Mouse (Mus musculus): ENCODE measurements at regions not wholly inside any gene's neighbourhood (a gene's known extent, or its start where the extent isn't known, plus 50 kb on each side); places are given as distances from the start of the nearest gene placed in this dataset.

DNA sequence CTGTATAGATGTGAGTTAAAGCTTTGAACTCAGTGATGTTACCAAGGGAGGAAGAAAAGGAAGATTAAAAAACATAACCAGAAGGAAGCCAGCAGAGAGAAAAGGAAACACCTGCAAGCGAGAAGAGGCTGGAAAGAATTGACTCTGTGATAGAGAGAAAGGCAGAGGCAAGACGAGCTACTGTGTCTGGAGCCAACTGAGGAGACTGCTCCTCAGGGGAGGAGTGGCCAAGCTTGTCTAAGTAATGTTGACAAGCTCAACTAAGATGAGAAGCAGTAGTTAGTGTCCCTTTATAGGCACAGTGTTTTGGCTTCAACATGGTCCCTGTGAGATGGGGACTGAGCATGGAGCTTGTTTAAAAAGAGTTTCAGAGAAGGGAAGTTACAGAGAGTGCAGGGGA lies 493.0 kb upstream of the Gm10131 start:
- no peak for ATAC-seq
- Histone ChIP-seq H3K4me1 (replicated peaks; ENCODE audit: control insufficient read depth, insufficient read depth, low read length) (no peaks in the 10 kb centered on the region), H3K36me3 (ENCODE audit: control insufficient read depth, insufficient read depth) (no peaks in the 10 kb centered on the region), H3K27me3 (replicated peaks; ENCODE audit: control insufficient read depth, insufficient read depth, low read length) (no peaks in the 10 kb centered on the region), H3K4me3 (replicated peaks; ENCODE audit: low read length) (no peak overlapping the region), H3K4me2 (ENCODE audit: low read length) (no peak overlapping the region), H3K9me3 (ENCODE audit: control insufficient read depth, low read length) (no peaks in the 10 kb centered on the region), H3K9ac (replicated peaks; ENCODE audit: low read depth, low read length) (no peak overlapping the region), H3K27ac (ENCODE audit: low read length) (no peak overlapping the region)
- 83% methylated on average over 2 of the region's 2 CpGs for WGBS

DNA sequence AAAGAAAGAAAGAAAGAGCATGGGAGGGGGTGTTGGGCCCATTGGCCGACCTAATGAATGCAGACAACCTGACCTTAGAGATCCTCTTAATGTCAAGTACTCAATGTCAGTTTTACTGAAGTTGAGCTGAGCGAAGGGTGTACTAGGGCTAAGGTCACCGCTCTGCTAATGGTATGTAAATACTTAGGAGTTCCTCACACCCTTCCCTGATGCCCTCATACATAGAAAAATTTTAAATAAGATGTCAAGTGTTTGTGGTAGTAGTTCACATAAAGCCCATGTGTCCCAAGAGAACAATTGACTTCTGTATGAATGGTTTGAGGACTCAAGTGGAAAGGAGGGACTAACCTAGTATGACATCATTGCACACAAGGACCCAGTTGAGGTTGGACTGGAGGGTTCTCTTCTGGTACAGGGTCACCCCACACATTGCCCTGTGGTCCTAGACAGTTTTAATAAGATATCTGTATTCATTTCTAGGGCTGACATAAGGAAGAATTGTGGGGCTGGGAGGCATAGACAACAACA lies 490.0 kb upstream of the Gm10131 start:
- Histone ChIP-seq H3K27me3 (replicated peaks; ENCODE audit: control insufficient read depth, insufficient read depth, low read length) (no peaks in the 10 kb centered on the region), H3K9ac (replicated peaks; ENCODE audit: low read depth, low read length) (no peak overlapping the region), H3K27ac (ENCODE audit: low read length) (no peak overlapping the region), H3K9me3 (ENCODE audit: control insufficient read depth, low read length) (no peaks in the 10 kb centered on the region), H3K36me3 (ENCODE audit: control insufficient read depth, insufficient read depth) (no peaks in the 10 kb centered on the region), H3K4me3 (replicated peaks; ENCODE audit: low read length) (no peak overlapping the region), H3K4me1 (replicated peaks; ENCODE audit: control insufficient read depth, insufficient read depth, low read length) (no peaks in the 10 kb centered on the region), H3K4me2 (ENCODE audit: low read length) (no peak overlapping the region)
- ATAC-seq = no peak
- 60% methylated on average over 3 of the region's 3 CpGs for WGBS

- no peak overlapping the region for H3K4me2 ChIP-seq (ENCODE audit: low read length)
These were observed 489.3 kb upstream of the Gm10131 start for GRCm38 (mm10) chr8:34600880-34601279.

GRCm38 (mm10) chr8:34596593-34596992 lies 485.1 kb upstream of the Gm10131 start:
- Histone ChIP-seq H3K4me2 (ENCODE audit: low read length) (no peak overlapping the region), H3K9ac (replicated peaks; ENCODE audit: low read depth, low read length) (no peak overlapping the region), H3K4me3 (replicated peaks; ENCODE audit: low read length) (no peak overlapping the region), H3K4me1 (replicated peaks; ENCODE audit: control insufficient read depth, insufficient read depth, low read length) (no peaks in the 10 kb centered on the region), H3K27me3 (replicated peaks; ENCODE audit: control insufficient read depth, insufficient read depth, low read length) (no peaks in the 10 kb centered on the region), H3K36me3 (ENCODE audit: control insufficient read depth, insufficient read depth) (no peaks in the 10 kb centered on the region), H3K9me3 (ENCODE audit: control insufficient read depth, low read length) (no peaks in the 10 kb centered on the region), H3K27ac (ENCODE audit: low read length) (no peak overlapping the region)
- no peak for ATAC-seq
- WGBS = 78% methylated on average over 5 of the region's 5 CpGs

More at GRCm38 (mm10) chr8:34600880-34601279, 489.3 kb upstream of the Gm10131 start:
- no peaks in the 10 kb centered on the region for H3K27me3 ChIP-seq (replicated peaks; ENCODE audit: control insufficient read depth, insufficient read depth, low read length)
- no peak overlapping the region for H3K27ac ChIP-seq (ENCODE audit: low read length)
- no peaks in the 10 kb centered on the region for H3K36me3 ChIP-seq (ENCODE audit: control insufficient read depth, insufficient read depth)
- no peaks in the 10 kb centered on the region for H3K9me3 ChIP-seq (ENCODE audit: control insufficient read depth, low read length)
- no peaks in the 10 kb centered on the region for H3K4me1 ChIP-seq (replicated peaks; ENCODE audit: control insufficient read depth, insufficient read depth, low read length)
- 41% methylated on average over 5 of the region's 5 CpGs for WGBS
- no peak for ATAC-seq
- no peak overlapping the region for H3K4me3 ChIP-seq (replicated peaks; ENCODE audit: low read length)
- H3K9ac ChIP-seq (replicated peaks; ENCODE audit: low read depth, low read length) = no peak overlapping the region

GRCm38 (mm10) chr8:34590976-34591749 lies 479.6 kb upstream of the Gm10131 start:
- Histone ChIP-seq H3K4me1 (replicated peaks; ENCODE audit: control insufficient read depth, insufficient read depth, low read length) (no peaks in the 10 kb centered on the region), H3K27me3 (replicated peaks; ENCODE audit: control insufficient read depth, insufficient read depth, low read length) (no peaks in the 10 kb centered on the region), H3K4me2 (ENCODE audit: low read length) (no peak overlapping the region), H3K9ac (replicated peaks; ENCODE audit: low read depth, low read length) (no peak overlapping the region), H3K9me3 (ENCODE audit: control insufficient read depth, low read length) (no peaks in the 10 kb centered on the region), H3K36me3 (ENCODE audit: control insufficient read depth, insufficient read depth) (no peaks in the 10 kb centered on the region), H3K4me3 (replicated peaks; ENCODE audit: low read length) (no peak overlapping the region), H3K27ac (ENCODE audit: low read length) (no peak overlapping the region)
- ATAC-seq = no peak
- 92% methylated on average over 8 of the region's 8 CpGs for WGBS

DNA sequence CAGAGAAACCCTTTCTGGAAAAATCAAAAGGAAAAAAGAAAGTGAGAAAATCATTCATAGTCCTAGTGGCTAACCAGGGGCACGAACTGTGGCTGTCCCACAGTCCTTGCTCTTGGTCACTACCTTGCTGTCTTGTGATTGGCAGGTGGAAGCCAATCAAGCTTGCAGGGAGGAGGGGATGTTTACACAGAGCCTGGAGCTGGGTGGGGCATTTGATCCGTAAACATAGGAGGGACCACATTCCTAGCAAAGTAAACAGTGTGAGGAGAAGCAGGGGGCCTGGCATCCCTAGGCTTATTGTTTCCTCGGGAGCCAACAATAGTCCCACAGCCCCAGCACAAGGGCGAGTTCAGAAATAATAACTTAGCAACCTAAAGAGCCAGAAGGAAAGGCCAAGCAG lies 466.5 kb upstream of the Gm10131 start:
- 25% methylated on average over 4 of the region's 4 CpGs for WGBS
- H3K36me3 ChIP-seq (ENCODE audit: control insufficient read depth, insufficient read depth) = no peaks in the 10 kb centered on the region

GRCm38 (mm10) chr8:34574009-34574408 lies 462.5 kb upstream of the Gm10131 start:
- no peak for ATAC-seq
- Histone ChIP-seq H3K36me3 (ENCODE audit: control insufficient read depth, insufficient read depth) (no peaks in the 10 kb centered on the region), H3K4me1 (replicated peaks; ENCODE audit: control insufficient read depth, insufficient read depth, low read length) (no peaks in the 10 kb centered on the region), H3K4me2 (ENCODE audit: low read length) (no peak overlapping the region), H3K9ac (replicated peaks; ENCODE audit: low read depth, low read length) (no peak overlapping the region), H3K27me3 (replicated peaks; ENCODE audit: control insufficient read depth, insufficient read depth, low read length) (no peaks in the 10 kb centered on the region), H3K9me3 (ENCODE audit: control insufficient read depth, low read length) (0 out of 2 replicates have a peak, but pooled peaks cover 3% of the 10 kb centered on the region), H3K4me3 (replicated peaks; ENCODE audit: low read length) (no peak overlapping the region), H3K27ac (ENCODE audit: low read length) (no peak overlapping the region)
- 60% methylated on average over 3 of the region's 3 CpGs for WGBS

More for the DNA sequence above, 466.5 kb upstream of the Gm10131 start:
- no peak overlapping the region for H3K4me3 ChIP-seq (replicated peaks; ENCODE audit: low read length)
- H3K27ac ChIP-seq (ENCODE audit: low read length) = no peak overlapping the region
- no peaks in the 10 kb centered on the region for H3K4me1 ChIP-seq (replicated peaks; ENCODE audit: control insufficient read depth, insufficient read depth, low read length)
- no peak for ATAC-seq
- no peak overlapping the region for H3K4me2 ChIP-seq (ENCODE audit: low read length)
- H3K9ac ChIP-seq (replicated peaks; ENCODE audit: low read depth, low read length) = no peak overlapping the region
- H3K9me3 ChIP-seq (ENCODE audit: control insufficient read depth, low read length) = no peaks in the 10 kb centered on the region
- H3K27me3 ChIP-seq (replicated peaks; ENCODE audit: control insufficient read depth, insufficient read depth, low read length) = no peaks in the 10 kb centered on the region

DNA sequence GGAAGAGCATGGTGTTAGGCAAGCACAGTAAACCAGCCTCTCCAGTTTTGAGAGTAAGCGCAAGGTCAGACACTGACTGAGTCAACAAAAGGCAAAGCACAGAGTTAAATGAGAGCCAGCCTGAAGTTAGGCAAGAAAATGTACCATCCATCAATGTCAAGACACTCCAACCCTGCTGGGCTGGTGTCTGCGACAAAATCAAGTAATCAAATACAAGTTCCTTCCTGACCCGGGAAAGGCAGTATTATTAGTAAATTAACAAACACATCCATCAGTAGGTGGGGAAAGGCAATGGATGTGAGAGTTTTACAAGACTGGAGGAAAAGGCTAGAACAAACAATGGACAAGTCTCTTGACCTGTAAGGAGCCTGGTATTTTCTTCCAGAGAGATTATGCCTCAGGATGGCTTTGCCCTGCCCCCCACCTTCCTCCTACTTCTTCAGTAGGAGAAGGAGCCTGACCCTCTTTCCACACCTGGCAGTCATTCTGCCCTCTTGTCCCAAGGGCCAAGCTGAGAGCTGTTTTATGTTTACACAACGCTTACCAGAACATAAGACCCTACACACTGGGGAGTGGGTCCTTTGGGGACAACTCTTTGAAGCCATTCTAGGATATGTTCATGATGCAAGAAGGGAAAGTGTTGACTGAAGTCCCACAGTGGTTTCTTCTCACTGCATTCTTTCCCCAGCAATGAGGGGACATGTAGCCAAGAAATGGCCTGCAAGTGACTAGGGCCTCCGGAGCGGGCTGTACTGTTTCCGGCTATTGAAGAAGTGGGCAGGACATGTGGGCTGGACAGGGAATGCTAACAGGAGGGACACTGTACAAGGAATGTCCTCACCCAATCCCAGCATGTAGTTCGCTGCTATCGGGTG lies 461.7 kb upstream of the Gm10131 start:
- no peak overlapping the region for H3K4me2 ChIP-seq (ENCODE audit: low read length)
- H3K36me3 ChIP-seq (ENCODE audit: control insufficient read depth, insufficient read depth) = no peaks in the 10 kb centered on the region
- H3K9me3 ChIP-seq (ENCODE audit: control insufficient read depth, low read length) = 0 out of 2 replicates have a peak, but pooled peaks cover 3% of the 10 kb centered on the region
- no peaks in the 10 kb centered on the region for H3K4me1 ChIP-seq (replicated peaks; ENCODE audit: control insufficient read depth, insufficient read depth, low read length)
- 86% methylated on average over 9 of the region's 9 CpGs for whole genome bisulfite sequencing
- no peak for ATAC-seq
- H3K27ac ChIP-seq (ENCODE audit: low read length) = no peak overlapping the region
- no peak overlapping the region for H3K9ac ChIP-seq (replicated peaks; ENCODE audit: low read depth, low read length)
- no peaks in the 10 kb centered on the region for H3K27me3 ChIP-seq (replicated peaks; ENCODE audit: control insufficient read depth, insufficient read depth, low read length)
- no peak overlapping the region for H3K4me3 ChIP-seq (replicated peaks; ENCODE audit: low read length)

DNA sequence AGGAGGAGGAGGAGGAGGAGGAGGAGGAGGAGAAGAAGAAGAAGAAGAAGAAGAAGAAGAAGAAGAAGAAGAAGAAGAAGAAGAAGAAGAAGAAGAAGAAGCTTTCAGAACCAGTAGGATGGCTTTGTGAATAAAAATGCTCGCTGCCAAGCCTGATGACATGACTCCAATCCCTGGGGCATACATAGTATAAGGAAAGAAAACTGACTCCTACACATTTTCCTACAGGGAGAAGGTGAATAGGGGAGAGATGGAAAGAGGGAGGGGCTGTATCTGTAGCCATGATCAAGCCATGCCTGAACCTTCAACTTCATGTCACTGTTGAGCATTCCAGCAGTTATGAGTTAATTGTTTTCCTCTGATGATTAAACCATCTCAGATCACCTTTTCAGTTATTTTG lies 460.2 kb upstream of the Gm10131 start:
- H3K9ac ChIP-seq (replicated peaks; ENCODE audit: low read depth, low read length) = no peak overlapping the region
- H3K4me3 ChIP-seq (replicated peaks; ENCODE audit: low read length) = no peak overlapping the region
- H3K27me3 ChIP-seq (replicated peaks; ENCODE audit: control insufficient read depth, insufficient read depth, low read length) = no peaks in the 10 kb centered on the region
- H3K9me3 ChIP-seq (ENCODE audit: control insufficient read depth, low read length) = 0 out of 2 replicates have a peak, but pooled peaks cover 3% of the 10 kb centered on the region
- no peaks in the 10 kb centered on the region for H3K36me3 ChIP-seq (ENCODE audit: control insufficient read depth, insufficient read depth)
- no peak overlapping the region for H3K4me2 ChIP-seq (ENCODE audit: low read length)
- WGBS = 93% methylated on average over 1 of the region's 1 CpGs
- no peaks in the 10 kb centered on the region for H3K4me1 ChIP-seq (replicated peaks; ENCODE audit: control insufficient read depth, insufficient read depth, low read length)
- no peak overlapping the region for H3K27ac ChIP-seq (ENCODE audit: low read length)
- ATAC-seq = no peak
